Mouse (Mus musculus): ENCODE measurements at regions not wholly inside any gene's neighbourhood (a gene's known extent, or its start where the extent isn't known, plus 50 kb on each side); places are given as distances from the start of the nearest gene placed in this dataset.

DNA sequence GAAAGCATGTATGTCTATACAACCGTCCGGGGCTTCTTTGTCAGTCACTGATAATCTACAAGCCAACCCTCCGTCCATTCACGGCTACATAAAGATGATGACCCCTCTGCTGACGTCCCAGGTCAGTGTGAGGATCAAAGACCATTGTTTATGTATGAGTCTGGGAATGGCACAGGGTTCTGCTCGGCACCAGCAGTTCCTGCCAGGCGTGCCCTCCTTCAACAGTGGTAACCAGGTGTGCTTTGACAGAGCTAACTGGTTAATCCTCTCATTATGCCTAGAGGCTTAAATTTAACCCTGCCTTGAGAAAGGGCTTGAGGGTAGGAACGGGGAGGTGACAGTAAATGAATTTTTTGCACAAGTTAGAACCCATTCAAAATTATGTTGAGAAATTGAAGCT, 58.2 kb upstream of the Ttc29 start:
- DNase-seq = no peak

DNA sequence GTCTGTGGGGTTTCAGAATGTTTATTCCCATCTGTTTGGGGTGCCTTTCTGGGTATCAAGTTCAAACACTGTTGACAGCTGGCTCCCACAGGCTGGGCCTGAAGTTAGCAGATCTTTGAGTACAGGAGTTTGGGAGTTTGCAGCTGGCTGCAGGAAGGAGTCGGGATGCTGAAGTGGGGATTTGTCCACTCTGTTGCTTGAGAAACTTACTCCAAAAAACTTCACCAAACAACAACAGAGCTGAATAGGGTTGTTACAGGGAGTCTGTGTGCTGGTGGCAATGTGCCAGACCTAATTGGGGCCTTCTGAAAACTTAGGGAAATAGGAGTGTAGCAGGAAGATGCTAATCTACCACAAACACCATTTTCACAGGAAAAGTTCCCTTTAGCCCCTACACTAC, 51.1 kb upstream of the Ttc29 start:
- no peak for DNase-seq

- DNase-seq = no peak
Measured at GRCm38 (mm10) chr8:78162763-78163508, 50.2 kb upstream of the Ttc29 start.
